Mouse (Mus musculus): Measurements from ENCODE around the gene Tnnt1. TPM values are rescaled to one million over a fixed set of nuclear protein-coding genes. Genes with fewer than 3 reads are reported as not detected.

Gene Tnnt1
- polyA plus RNA-seq, 1 experiment from 2014 or later: 309 TPM

GRCm38 (mm10) chr7:4515853-4516252 is 329 bp downstream of the Tnnt1 start:
- Histone ChIP-seq H3K4me2 (replicated peaks) (no peak overlapping the region), H3K9ac (peak overlapping the region; percentile 19; the same call in 1 of the 2 replicates), H3K4me3 (peak overlapping the region; percentile 25; the same call in 1 of the 2 replicates), H3K4me1 (peaks cover 23% of the 10 kb centered on the region), H3K27ac (no peak overlapping the region; the same call in 1 of the 2 replicates), H3K27me3 (peaks cover 4% of the 10 kb centered on the region; the same call in 1 of the 2 replicates), H3K9me3 (no peaks in the 10 kb centered on the region), H3K36me3 (no peaks in the 10 kb centered on the region)
- peak; percentile 50 for ATAC-seq (ENCODE audit: low FRiP score, low read depth)
- WGBS: 40% methylated on average over 6 of the region's 6 CpGs

GRCm38 (mm10) chr7:4513829-4514712 is 2.1 kb downstream of the Tnnt1 start:
- Histone ChIP-seq H3K36me3 (no peaks in the 10 kb centered on the region), H3K4me1 (peaks cover 24% of the 10 kb centered on the region), H3K4me2 (replicated peaks) (peak overlapping the region; percentile 31; the same call in 1 of the 2 replicates), H3K9me3 (no peaks in the 10 kb centered on the region), H3K4me3 (peak overlapping the region; percentile 25), H3K27me3 (no peaks in the 10 kb centered on the region), H3K27ac (peak overlapping the region; percentile 63; the same call in 1 of the 2 replicates), H3K9ac (peak overlapping the region; percentile 43; the same call in 1 of the 2 replicates)
- peak; percentile 45; the same call in 1 of the 2 replicates for ATAC-seq (ENCODE audit: low FRiP score, low read depth)
- 51% methylated on average over 6 of the region's 6 CpGs for WGBS

GRCm38 (mm10) chr7:4513236-4513635 is 2.9 kb downstream of the Tnnt1 start:
- H3K4me2 ChIP-seq (replicated peaks): peak overlapping the region; percentile 31; the same call in 1 of the 2 replicates
- H3K9ac ChIP-seq: no peak overlapping the region
- H3K27me3 ChIP-seq: no peaks in the 10 kb centered on the region
- ATAC-seq (ENCODE audit: low FRiP score, low read depth): no peak
- H3K36me3 ChIP-seq: no peaks in the 10 kb centered on the region
- H3K9me3 ChIP-seq: no peaks in the 10 kb centered on the region
- H3K4me3 ChIP-seq: peak overlapping the region; percentile 25
- peaks cover 24% of the 10 kb centered on the region for H3K4me1 ChIP-seq
- 29% methylated on average over 13 of the region's 13 CpGs for WGBS
- H3K27ac ChIP-seq: peak overlapping the region; percentile 63; the same call in 1 of the 2 replicates

GRCm38 (mm10) chr7:4511489-4512224 is 4.5 kb downstream of the Tnnt1 start:
- WGBS: 77% methylated on average over 8 of the region's 8 CpGs
- no peak overlapping the region for H3K4me3 ChIP-seq
- H3K27ac ChIP-seq: no peak overlapping the region
- no peak overlapping the region for H3K9ac ChIP-seq
- H3K4me2 ChIP-seq (replicated peaks): peak overlapping the region; percentile 16
- H3K4me1 ChIP-seq: peaks cover 24% of the 10 kb centered on the region
- H3K27me3 ChIP-seq: no peaks in the 10 kb centered on the region
- no peaks in the 10 kb centered on the region for H3K36me3 ChIP-seq
- no peak for ATAC-seq (ENCODE audit: low FRiP score, low read depth)
- H3K9me3 ChIP-seq: no peaks in the 10 kb centered on the region

- Histone ChIP-seq H3K9me3 (no peaks in the 10 kb centered on the region), H3K9ac (no peak overlapping the region), H3K4me3 (0 out of 2 replicates have a peak overlapping the region, but pooled peaks have one; percentile 15), H3K4me2 (replicated peaks) (peak overlapping the region; percentile 38), H3K27me3 (no peaks in the 10 kb centered on the region), H3K36me3 (no peaks in the 10 kb centered on the region), H3K4me1 (peaks cover 17% of the 10 kb centered on the region; the same call in 1 of the 2 replicates), H3K27ac (peak overlapping the region; percentile 22; the same call in 1 of the 2 replicates)
- WGBS: 13% methylated on average over 24 of the region's 24 CpGs
- peak; percentile 77 for ATAC-seq (ENCODE audit: low FRiP score, low read depth)
Measured at GRCm38 (mm10) chr7:4509863-4510608, 6.1 kb downstream of the Tnnt1 start.

- Histone ChIP-seq H3K9me3 (no peaks in the 10 kb centered on the region), H3K27ac (no peak overlapping the region), H3K4me2 (replicated peaks) (no peak overlapping the region), H3K4me1 (0 out of 2 replicates have a peak, but pooled peaks cover 7% of the 10 kb centered on the region), H3K27me3 (no peaks in the 10 kb centered on the region), H3K4me3 (no peak overlapping the region), H3K36me3 (no peaks in the 10 kb centered on the region), H3K9ac (no peak overlapping the region)
- 90% methylated on average over 8 of the region's 8 CpGs for WGBS
- ATAC-seq (ENCODE audit: low FRiP score, low read depth): no peak
Measured at GRCm38 (mm10) chr7:4508739-4509116, 7.5 kb downstream of the Tnnt1 start.

- H3K4me1 ChIP-seq: 0 out of 2 replicates have a peak, but pooled peaks cover 7% of the 10 kb centered on the region
- ATAC-seq (ENCODE audit: low FRiP score, low read depth): no peak
- H3K4me2 ChIP-seq (replicated peaks): no peak overlapping the region
- no peaks in the 10 kb centered on the region for H3K36me3 ChIP-seq
- 75% methylated on average over 32 of the region's 32 CpGs for WGBS
- no peaks in the 10 kb centered on the region for H3K27me3 ChIP-seq
- no peaks in the 10 kb centered on the region for H3K9me3 ChIP-seq
- H3K9ac ChIP-seq: no peak overlapping the region
- H3K4me3 ChIP-seq: no peak overlapping the region
- no peak overlapping the region for H3K27ac ChIP-seq
Measured at GRCm38 (mm10) chr7:4508062-4508738, 8.0 kb downstream of the Tnnt1 start.

GRCm38 (mm10) chr7:4507220-4507619 is 9.0 kb downstream of the Tnnt1 start:
- no peak overlapping the region for H3K4me2 ChIP-seq (replicated peaks)
- H3K27ac ChIP-seq: no peak overlapping the region
- H3K9me3 ChIP-seq: no peaks in the 10 kb centered on the region
- 43% methylated on average over 3 of the region's 4 CpGs for WGBS
- ATAC-seq (ENCODE audit: low FRiP score, low read depth): no peak
- H3K36me3 ChIP-seq: no peaks in the 10 kb centered on the region
- no peak overlapping the region for H3K9ac ChIP-seq
- no peaks in the 10 kb centered on the region for H3K27me3 ChIP-seq
- H3K4me3 ChIP-seq: no peak overlapping the region
- H3K4me1 ChIP-seq: 0 out of 2 replicates have a peak, but pooled peaks cover 7% of the 10 kb centered on the region

GRCm38 (mm10) chr7:4504646-4505435 is 11.3 kb downstream of the Tnnt1 start:
- H3K4me1 ChIP-seq: peaks cover 16% of the 10 kb centered on the region
- no peak overlapping the region for H3K4me3 ChIP-seq
- H3K9me3 ChIP-seq: no peaks in the 10 kb centered on the region
- no peaks in the 10 kb centered on the region for H3K27me3 ChIP-seq
- no peak overlapping the region for H3K4me2 ChIP-seq (replicated peaks)
- 63% methylated on average over 11 of the region's 11 CpGs for WGBS
- ATAC-seq (ENCODE audit: low FRiP score, low read depth): no peak
- no peak overlapping the region for H3K9ac ChIP-seq
- no peaks in the 10 kb centered on the region for H3K36me3 ChIP-seq
- no peak overlapping the region for H3K27ac ChIP-seq

- ATAC-seq (ENCODE audit: low FRiP score, low read depth): no peak
Measured at GRCm38 (mm10) chr7:4503858-4504257, 12.3 kb downstream of the Tnnt1 start.

More at GRCm38 (mm10) chr7:4503858-4504257, 12.3 kb downstream of the Tnnt1 start:
- Histone ChIP-seq H3K27ac (no peak overlapping the region), H3K4me3 (no peak overlapping the region), H3K27me3 (no peaks in the 10 kb centered on the region), H3K36me3 (no peaks in the 10 kb centered on the region), H3K9me3 (no peaks in the 10 kb centered on the region), H3K9ac (no peak overlapping the region), H3K4me1 (peaks cover 21% of the 10 kb centered on the region), H3K4me2 (replicated peaks) (no peak overlapping the region)
- 82% methylated on average over 5 of the region's 5 CpGs for WGBS

Measured in limb, embryonic 13.5 days (tissue).